Mouse (Mus musculus): ENCODE measurements around the gene Cct3. TPM values are rescaled to one million over a fixed set of nuclear protein-coding genes. Genes with fewer than 3 reads are reported as not detected.
"Not testable (repeated sequence)": the region's sequence is repeated elsewhere in the genome, so short reads cannot be mapped to it uniquely, and the experiment has no call there.

Cct3 gene
- polyA plus RNA-seq, 1 experiment from 2014 or later: 491 TPM

DNA sequence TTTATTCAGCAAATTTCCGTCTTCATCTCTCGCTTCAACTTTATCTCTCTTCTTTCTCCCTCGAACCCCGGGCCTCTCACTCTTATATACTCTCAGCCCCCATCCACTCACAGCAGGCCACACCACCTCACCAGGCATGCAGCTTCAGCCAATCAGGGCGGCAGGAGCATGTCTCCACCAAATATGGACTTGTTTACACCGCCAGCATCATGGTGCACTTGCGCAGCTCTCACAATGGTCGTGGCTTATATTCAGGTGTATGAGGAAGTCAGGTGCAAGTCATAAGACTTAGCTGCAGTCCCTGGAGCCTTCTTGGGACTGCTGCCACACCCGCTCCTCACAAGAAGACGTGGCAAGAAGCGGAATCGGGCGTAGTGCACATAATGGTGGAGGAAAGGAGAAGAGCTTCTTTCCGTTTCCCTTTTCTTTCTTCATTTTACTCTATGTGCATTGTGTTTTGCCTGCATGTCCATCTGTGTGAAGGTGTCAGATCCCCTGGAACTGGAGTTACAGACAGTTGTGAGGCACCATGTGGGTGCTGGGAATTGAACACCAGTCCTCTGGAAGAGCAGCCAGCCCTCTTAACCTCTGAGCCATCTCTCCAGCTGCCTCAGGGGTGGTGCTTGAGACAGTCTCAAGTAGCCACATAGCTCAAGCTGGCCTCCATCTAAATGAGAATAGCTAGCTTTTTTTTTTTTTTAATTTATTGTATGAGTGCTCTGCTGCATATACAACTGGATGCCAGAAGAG is 11.9 kb upstream of the Cct3 start:
- not testable (repeated sequence) for H3K9me3 ChIP-seq (replicated peaks; ENCODE audit: control insufficient read depth, low read length); H3K27ac ChIP-seq (ENCODE audit: low read depth, low read length); H3K4me3 ChIP-seq (ENCODE audit: low read depth, low read length); ATAC-seq (replicated peaks; ENCODE audit: insufficient number of reproducible peaks, low FRiP score, low TSS enrichment); H3K4me2 ChIP-seq; H3K4me1 ChIP-seq (ENCODE audit: control insufficient read depth, insufficient read depth, low read length); H3K27me3 ChIP-seq (ENCODE audit: control insufficient read depth, insufficient read depth, low read length); H3K36me3 ChIP-seq (ENCODE audit: control insufficient read depth, insufficient read depth, low read length); H3K9ac ChIP-seq (ENCODE audit: low read depth, low read length)
- WGBS (ENCODE audit: insufficient replicate concordance): 90% methylated on average over 14 of the region's 14 CpGs

DNA sequence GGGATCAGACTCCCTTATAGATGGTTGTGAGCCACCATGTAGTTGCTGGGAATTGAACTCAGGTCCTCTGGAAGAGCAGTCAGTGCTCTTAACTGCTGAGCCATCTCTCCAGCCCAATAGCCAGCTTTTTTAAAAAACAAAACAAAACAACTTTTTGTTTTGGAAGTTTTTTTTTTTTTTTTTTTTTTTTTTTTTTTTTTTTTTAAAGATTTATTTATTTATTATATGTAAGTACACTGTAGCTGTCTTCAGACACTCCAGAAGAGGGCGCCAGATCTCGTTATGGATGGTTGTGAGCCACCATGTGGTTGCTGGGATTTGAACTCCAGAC is 11.4 kb upstream of the Cct3 start:
- not testable (repeated sequence) for H3K4me3 ChIP-seq (ENCODE audit: low read depth, low read length); H3K9me3 ChIP-seq (replicated peaks; ENCODE audit: control insufficient read depth, low read length); H3K4me2 ChIP-seq; H3K27me3 ChIP-seq (ENCODE audit: control insufficient read depth, insufficient read depth, low read length); H3K36me3 ChIP-seq (ENCODE audit: control insufficient read depth, insufficient read depth, low read length); H3K9ac ChIP-seq (ENCODE audit: low read depth, low read length); H3K27ac ChIP-seq (ENCODE audit: low read depth, low read length); ATAC-seq (replicated peaks; ENCODE audit: insufficient number of reproducible peaks, low FRiP score, low TSS enrichment); H3K4me1 ChIP-seq (ENCODE audit: control insufficient read depth, insufficient read depth, low read length)
- no CpG with 5 or more reads among the region's 2 CpGs for WGBS (ENCODE audit: insufficient replicate concordance)

DNA sequence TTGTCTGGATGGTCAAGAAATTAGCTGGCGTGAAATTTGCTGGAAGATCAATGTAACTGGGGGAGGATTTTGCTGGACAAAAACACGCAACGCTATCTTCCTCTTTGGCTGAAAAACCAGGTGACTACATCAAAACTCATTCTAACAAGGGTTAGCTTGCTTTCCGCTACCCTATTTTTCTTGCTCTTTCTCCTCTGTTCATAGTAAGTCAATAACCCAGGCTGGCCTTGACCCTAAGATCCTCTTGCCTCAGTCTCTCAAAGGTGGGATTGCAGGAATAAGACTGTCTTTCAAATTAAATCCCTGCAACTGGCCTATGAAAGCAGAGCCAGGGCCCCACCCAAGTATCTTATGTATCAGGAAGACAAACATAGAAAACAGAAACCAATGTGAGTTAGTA is 9.8 kb upstream of the Cct3 start, which contains the start of gene Gm38392:
TSS of gene Gm38392 (minus strand) at position 101 of the 400 bp plus-strand sequence.
- Histone ChIP-seq H3K4me1 (ENCODE audit: control insufficient read depth, insufficient read depth, low read length) (no peaks in the 10 kb centered on the region), H3K27me3 (ENCODE audit: control insufficient read depth, insufficient read depth, low read length) (no peaks in the 10 kb centered on the region), H3K9ac (ENCODE audit: low read depth, low read length) (no peak within 1 kb of the TSS), H3K4me3 (ENCODE audit: low read depth, low read length) (no peak within 1 kb of the TSS), H3K9me3 (replicated peaks; ENCODE audit: control insufficient read depth, low read length) (no peaks in the 10 kb centered on the region), H3K4me2 (no peak within 1 kb of the TSS), H3K27ac (ENCODE audit: low read depth, low read length) (no peak within 1 kb of the TSS), H3K36me3 (ENCODE audit: control insufficient read depth, insufficient read depth, low read length) (no peaks in the 10 kb centered on the region)
- ATAC-seq (replicated peaks; ENCODE audit: insufficient number of reproducible peaks, low FRiP score, low TSS enrichment): no peak
- WGBS (ENCODE audit: insufficient replicate concordance): 93% methylated on average over 4 of the region's 4 CpGs

DNA sequence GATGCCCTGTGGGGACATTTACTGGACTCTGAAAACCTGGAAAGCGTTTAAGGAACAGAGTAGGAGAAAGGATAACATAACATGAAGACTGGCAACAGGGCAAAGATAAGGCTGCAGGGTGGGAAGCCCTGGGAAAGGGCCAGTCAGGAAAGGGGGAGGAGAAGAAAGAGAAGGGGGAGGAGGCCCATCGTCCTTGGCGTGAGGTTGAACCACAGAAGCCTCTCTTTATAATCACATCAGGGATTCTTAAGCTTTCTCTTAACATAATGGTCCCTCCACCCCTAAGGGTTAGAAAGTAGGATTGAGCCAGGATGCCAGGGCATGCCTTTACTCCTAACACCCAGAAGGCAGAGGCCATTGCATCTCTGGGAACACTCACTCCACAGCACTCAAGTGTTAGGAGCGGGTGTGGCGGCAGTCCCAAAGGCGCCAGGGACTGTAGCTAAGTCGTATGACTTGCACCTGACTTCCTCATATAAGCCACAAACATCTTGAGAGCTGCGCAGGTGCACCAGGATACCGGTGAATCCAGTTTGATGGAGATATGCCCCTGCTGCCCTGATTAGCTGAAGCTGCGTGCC is 8.7 kb upstream of the Cct3 start:
- 69% methylated on average over 8 of the region's 10 CpGs for WGBS (ENCODE audit: insufficient replicate concordance)

DNA sequence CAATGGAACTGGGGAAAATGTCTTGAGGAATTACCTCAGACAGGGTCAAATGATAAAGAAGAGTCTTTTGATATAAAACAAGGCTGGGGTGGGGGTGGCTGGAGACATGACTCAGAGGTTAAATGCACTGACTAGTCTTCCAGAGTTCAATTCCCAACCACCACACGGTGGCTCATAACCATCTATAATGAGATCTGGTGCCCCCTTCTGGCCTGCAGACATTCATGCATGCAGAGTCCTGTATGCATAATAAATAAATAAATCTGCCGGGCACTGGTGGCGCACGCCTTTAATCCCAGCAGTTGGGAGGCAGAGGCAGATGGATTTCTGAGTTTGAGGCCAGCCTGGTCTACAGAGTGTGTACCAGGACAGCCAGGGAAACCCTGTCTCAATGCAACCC is 4.9 kb upstream of the Cct3 start:
- no peak overlapping the region for H3K4me3 ChIP-seq (ENCODE audit: low read depth, low read length)
- no peaks in the 10 kb centered on the region for H3K9me3 ChIP-seq (replicated peaks; ENCODE audit: control insufficient read depth, low read length)
- H3K9ac ChIP-seq (ENCODE audit: low read depth, low read length): no peak overlapping the region
- ATAC-seq (replicated peaks; ENCODE audit: insufficient number of reproducible peaks, low FRiP score, low TSS enrichment): no peak
- H3K4me2 ChIP-seq: no peak overlapping the region
- no peaks in the 10 kb centered on the region for H3K4me1 ChIP-seq (ENCODE audit: control insufficient read depth, insufficient read depth, low read length)
- H3K36me3 ChIP-seq (ENCODE audit: control insufficient read depth, insufficient read depth, low read length): no peaks in the 10 kb centered on the region
- H3K27ac ChIP-seq (ENCODE audit: low read depth, low read length): no peak overlapping the region
- 54% methylated on average over 4 of the region's 4 CpGs for WGBS (ENCODE audit: insufficient replicate concordance)
- H3K27me3 ChIP-seq (ENCODE audit: control insufficient read depth, insufficient read depth, low read length): no peaks in the 10 kb centered on the region

More for the DNA sequence above, 8.7 kb upstream of the Cct3 start:
- not testable (repeated sequence) for ATAC-seq (replicated peaks; ENCODE audit: insufficient number of reproducible peaks, low FRiP score, low TSS enrichment); H3K27ac ChIP-seq (ENCODE audit: low read depth, low read length); H3K4me2 ChIP-seq; H3K4me1 ChIP-seq (ENCODE audit: control insufficient read depth, insufficient read depth, low read length); H3K36me3 ChIP-seq (ENCODE audit: control insufficient read depth, insufficient read depth, low read length); H3K27me3 ChIP-seq (ENCODE audit: control insufficient read depth, insufficient read depth, low read length); H3K9ac ChIP-seq (ENCODE audit: low read depth, low read length); H3K4me3 ChIP-seq (ENCODE audit: low read depth, low read length); H3K9me3 ChIP-seq (replicated peaks; ENCODE audit: control insufficient read depth, low read length)

DNA sequence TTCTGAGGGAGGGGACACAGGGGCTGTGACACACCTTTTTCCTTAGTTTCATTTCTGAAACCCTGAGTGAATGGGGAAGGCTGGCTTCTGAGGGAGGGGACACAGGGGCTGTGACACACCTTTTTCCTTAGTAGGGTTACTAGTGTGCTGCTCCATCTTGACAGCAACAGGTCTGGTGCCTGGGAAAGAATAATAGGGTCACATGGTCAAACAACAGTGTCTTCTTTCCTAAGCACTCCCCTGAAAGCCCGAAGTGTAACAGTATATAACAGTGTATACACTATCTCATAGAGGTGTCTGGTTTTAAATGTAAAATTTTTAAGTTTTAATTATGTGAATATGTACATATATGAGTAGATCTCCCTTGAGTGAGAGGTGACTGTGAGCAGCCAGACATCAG is 1.6 kb upstream of the Cct3 start:
- not testable (repeated sequence) for H3K9ac ChIP-seq (ENCODE audit: low read depth, low read length); H3K4me1 ChIP-seq (ENCODE audit: control insufficient read depth, insufficient read depth, low read length); H3K36me3 ChIP-seq (ENCODE audit: control insufficient read depth, insufficient read depth, low read length); H3K27ac ChIP-seq (ENCODE audit: low read depth, low read length); H3K27me3 ChIP-seq (ENCODE audit: control insufficient read depth, insufficient read depth, low read length); H3K9me3 ChIP-seq (replicated peaks; ENCODE audit: control insufficient read depth, low read length); ATAC-seq (replicated peaks; ENCODE audit: insufficient number of reproducible peaks, low FRiP score, low TSS enrichment)
- 78% methylated on average over 1 of the region's 1 CpGs for WGBS (ENCODE audit: insufficient replicate concordance)
- Histone ChIP-seq H3K4me3 (ENCODE audit: low read depth, low read length) (peak overlapping the region; percentile 81), H3K4me2 (peak overlapping the region; percentile 71)

DNA sequence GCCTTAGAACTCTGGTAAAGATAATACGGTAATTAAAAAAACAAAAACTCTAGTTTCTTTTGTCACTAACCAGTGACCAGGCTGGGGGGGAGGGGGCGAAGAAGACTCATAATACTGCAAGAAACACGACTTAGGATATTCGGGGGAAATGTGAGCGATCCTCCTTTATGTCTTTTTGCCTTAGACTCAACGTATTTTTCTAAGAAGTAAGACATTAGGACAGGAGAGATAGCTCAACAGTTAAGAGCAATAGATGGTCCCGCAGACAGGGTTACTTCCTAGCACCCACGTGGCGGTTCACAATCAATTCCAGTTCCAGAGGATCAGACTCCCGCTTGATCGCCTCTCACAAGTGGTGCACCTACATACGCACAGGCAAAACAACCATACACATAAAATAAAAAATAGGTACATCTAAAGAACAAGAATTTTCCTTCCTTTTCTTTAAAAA is 781 bp upstream of the Cct3 start:
- Histone ChIP-seq H3K36me3 (ENCODE audit: control insufficient read depth, insufficient read depth, low read length) (peaks cover 9% of the 10 kb centered on the region), H3K27me3 (ENCODE audit: control insufficient read depth, insufficient read depth, low read length) (no peaks in the 10 kb centered on the region), H3K4me2 (peak overlapping the region; percentile 71), H3K9ac (ENCODE audit: low read depth, low read length) (peak overlapping the region; percentile 80), H3K9me3 (replicated peaks; ENCODE audit: control insufficient read depth, low read length) (no peaks in the 10 kb centered on the region), H3K27ac (ENCODE audit: low read depth, low read length) (peak overlapping the region; percentile 96), H3K4me3 (ENCODE audit: low read depth, low read length) (peak overlapping the region; percentile 81), H3K4me1 (ENCODE audit: control insufficient read depth, insufficient read depth, low read length) (peaks cover 8% of the 10 kb centered on the region)
- 1% methylated on average over 12 of the region's 12 CpGs for WGBS (ENCODE audit: insufficient replicate concordance)
- no peak for ATAC-seq (replicated peaks; ENCODE audit: insufficient number of reproducible peaks, low FRiP score, low TSS enrichment)

DNA sequence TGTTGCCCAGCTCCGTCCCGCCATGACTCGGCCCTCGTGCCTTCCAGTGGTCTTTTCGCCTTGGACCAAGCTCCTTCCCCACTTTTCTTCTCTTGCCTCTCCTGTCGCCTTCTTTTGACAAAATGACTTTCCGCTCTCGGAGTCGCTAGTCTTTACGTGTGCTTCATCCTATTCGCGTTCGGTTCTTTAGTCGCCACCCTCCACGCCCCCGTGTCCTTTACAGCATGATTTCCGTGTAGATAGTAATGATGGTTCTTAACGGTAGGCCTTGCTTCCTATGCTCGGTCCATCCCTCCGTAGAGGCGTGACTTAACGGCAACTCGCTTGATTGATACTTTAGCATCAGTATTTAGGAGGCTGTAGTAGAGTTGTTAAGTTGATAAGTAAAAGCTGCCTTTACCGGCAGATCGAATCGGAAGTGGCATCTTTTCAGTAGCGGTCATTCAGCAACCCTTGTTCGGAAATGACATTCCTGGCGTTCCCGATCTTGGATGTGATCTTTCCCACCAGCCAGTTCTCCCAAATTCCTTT is 470 bp downstream of the Cct3 start:
- peak overlapping the region; percentile 81 for H3K4me3 ChIP-seq (ENCODE audit: low read depth, low read length)
- H3K9ac ChIP-seq (ENCODE audit: low read depth, low read length): peak overlapping the region; percentile 84
- H3K4me2 ChIP-seq: peak overlapping the region; percentile 90
- under 1% methylated on average over 30 of the region's 30 CpGs for WGBS (ENCODE audit: insufficient replicate concordance)
- H3K27ac ChIP-seq (ENCODE audit: low read depth, low read length): peak overlapping the region; percentile 96
- H3K36me3 ChIP-seq (ENCODE audit: control insufficient read depth, insufficient read depth, low read length): peaks cover 14% of the 10 kb centered on the region
- no peaks in the 10 kb centered on the region for H3K9me3 ChIP-seq (replicated peaks; ENCODE audit: control insufficient read depth, low read length)
- H3K4me1 ChIP-seq (ENCODE audit: control insufficient read depth, insufficient read depth, low read length): peaks cover 8% of the 10 kb centered on the region
- H3K27me3 ChIP-seq (ENCODE audit: control insufficient read depth, insufficient read depth, low read length): no peaks in the 10 kb centered on the region
- ATAC-seq (replicated peaks; ENCODE audit: insufficient number of reproducible peaks, low FRiP score, low TSS enrichment): no peak
